Mouse (Mus musculus): ENCODE data around the gene Gipc1. TPM values are rescaled to one million over a fixed set of nuclear protein-coding genes. Genes with fewer than 3 reads are reported as not detected.

The Gipc1 gene
- polyA plus RNA-seq, 1 experiment, result 58.6 TPM

GRCm38 (mm10) chr8:83668010-83668916, 15.8 kb downstream of the Gipc1 start:
- H3K4me1 ChIP-seq (ENCODE audit: control insufficient read depth, insufficient read depth, low read length), result peaks cover 14% of the 10 kb centered on the region
- no peak overlapping the region for H3K4me3 ChIP-seq (replicated peaks; ENCODE audit: extremely low read depth, low read depth, low read length)
- peak; percentile 58 for DNase-seq
- WGBS, result 49% methylated on average over 80 of the region's 80 CpGs
- no peak for TF ChIP-seq POLR2A (IDR thresholded peaks at IDR 0.05; ENCODE audit: borderline replicate concordance, extremely low read depth, low read depth, low read length)
- TF ChIP-seq CTCF (IDR thresholded peaks at IDR 0.05; ENCODE audit: insufficient read depth, low read length), result peak; percentile 62

- Histone ChIP-seq H3K4me3 (replicated peaks; ENCODE audit: extremely low read depth, low read depth, low read length) (no peak overlapping the region), H3K4me1 (ENCODE audit: control insufficient read depth, insufficient read depth, low read length) (peaks cover 14% of the 10 kb centered on the region)
- DNase-seq, result no peak
- WGBS, result 79% methylated on average over 16 of the region's 16 CpGs
- TF ChIP-seq POLR2A (IDR thresholded peaks at IDR 0.05; ENCODE audit: borderline replicate concordance, extremely low read depth, low read depth, low read length) (no peak), CTCF (IDR thresholded peaks at IDR 0.05; ENCODE audit: insufficient read depth, low read length) (no peak)
These were observed 16.5 kb downstream of the Gipc1 start for GRCm38 (mm10) chr8:83669013-83669412.

DNA sequence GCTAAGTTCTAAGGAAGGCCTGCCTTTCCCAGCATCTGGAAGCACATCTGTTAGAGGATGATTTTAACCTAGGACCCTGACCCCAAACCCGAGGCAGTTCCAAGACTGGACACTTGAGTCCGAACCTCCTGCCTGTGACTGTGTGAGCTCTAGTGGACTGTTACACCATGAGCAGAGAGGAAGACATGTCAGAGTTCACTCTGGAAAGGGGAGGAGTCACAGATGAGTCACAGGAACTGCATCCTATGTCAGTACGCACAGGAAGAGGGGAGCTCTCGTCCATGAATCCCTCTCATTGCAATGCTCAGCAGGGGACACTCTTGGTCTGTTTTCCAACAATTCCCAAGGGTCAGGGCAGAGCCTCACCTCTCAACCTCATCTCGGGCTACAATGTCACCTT, 20.5 kb downstream of the Gipc1 start:
- H3K4me1 ChIP-seq (ENCODE audit: control insufficient read depth, insufficient read depth, low read length), result no peaks in the 10 kb centered on the region; the same call in 1 of the 2 replicates
- H3K4me3 ChIP-seq (replicated peaks; ENCODE audit: extremely low read depth, low read depth, low read length), result no peak overlapping the region
- WGBS, result 49% methylated on average over 5 of the region's 5 CpGs
- DNase-seq, result no peak
- TF ChIP-seq CTCF (IDR thresholded peaks at IDR 0.05; ENCODE audit: insufficient read depth, low read length) (no peak), POLR2A (IDR thresholded peaks at IDR 0.05; ENCODE audit: borderline replicate concordance, extremely low read depth, low read depth, low read length) (no peak)

DNA sequence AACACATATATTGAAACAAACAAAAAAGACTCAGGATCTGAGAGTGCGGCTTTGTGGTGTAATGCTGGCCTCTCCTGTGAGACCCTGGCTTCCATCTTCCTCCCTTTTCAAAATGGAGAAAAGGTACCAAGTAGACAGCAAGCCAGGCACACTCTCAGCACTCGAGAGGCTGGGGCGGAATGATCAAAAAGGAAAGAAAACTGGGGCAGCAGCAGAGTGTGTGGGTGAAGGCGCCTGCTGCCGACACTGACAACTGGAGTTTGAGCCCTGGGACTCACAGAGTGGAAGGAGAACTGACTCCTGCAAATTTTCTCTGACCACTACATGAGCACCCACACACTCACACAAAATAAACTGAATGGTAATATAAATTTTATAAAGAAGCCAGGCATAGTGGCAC, 22.0 kb downstream of the Gipc1 start:
- TF ChIP-seq POLR2A (IDR thresholded peaks at IDR 0.05; ENCODE audit: borderline replicate concordance, extremely low read depth, low read depth, low read length), result no peak
- TF ChIP-seq CTCF (IDR thresholded peaks at IDR 0.05; ENCODE audit: insufficient read depth, low read length), result no peak
- H3K4me3 ChIP-seq (replicated peaks; ENCODE audit: extremely low read depth, low read depth, low read length), result no peak overlapping the region
- no peaks in the 10 kb centered on the region for H3K4me1 ChIP-seq (ENCODE audit: control insufficient read depth, insufficient read depth, low read length)
- 88% methylated on average over 5 of the region's 5 CpGs for WGBS
- no peak for DNase-seq

GRCm38 (mm10) chr8:83679866-83680265, 27.4 kb downstream of the Gipc1 start:
- no peak for DNase-seq
- 92% methylated on average over 12 of the region's 12 CpGs for WGBS
- TF ChIP-seq POLR2A (IDR thresholded peaks at IDR 0.05; ENCODE audit: borderline replicate concordance, extremely low read depth, low read depth, low read length) (no peak), CTCF (IDR thresholded peaks at IDR 0.05; ENCODE audit: insufficient read depth, low read length) (no peak)
- Histone ChIP-seq H3K4me3 (replicated peaks; ENCODE audit: extremely low read depth, low read depth, low read length) (no peak overlapping the region), H3K4me1 (ENCODE audit: control insufficient read depth, insufficient read depth, low read length) (no peaks in the 10 kb centered on the region)

DNA sequence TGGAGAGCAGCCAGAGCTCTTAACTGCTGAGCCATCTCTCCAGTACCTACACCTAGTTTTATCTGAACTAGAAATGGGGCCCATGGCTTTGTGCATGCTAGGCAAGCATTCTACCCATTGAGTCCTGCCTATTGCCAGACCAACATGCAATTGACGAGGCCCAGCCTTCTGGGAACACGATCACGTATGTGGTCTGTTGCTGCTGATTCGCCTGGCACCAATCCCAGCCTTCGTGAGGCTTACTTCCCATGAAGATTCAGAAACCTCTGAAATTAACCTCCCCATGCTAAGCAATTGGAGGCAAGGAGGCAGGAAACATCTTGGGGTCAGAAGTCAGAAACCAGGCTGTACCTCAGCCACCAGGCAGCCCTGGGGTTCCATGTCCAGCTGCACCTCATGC, 28.1 kb downstream of the Gipc1 start:
- H3K4me1 ChIP-seq (ENCODE audit: control insufficient read depth, insufficient read depth, low read length), result no peaks in the 10 kb centered on the region
- no peak for DNase-seq
- H3K4me3 ChIP-seq (replicated peaks; ENCODE audit: extremely low read depth, low read depth, low read length), result no peak overlapping the region
- TF ChIP-seq CTCF (IDR thresholded peaks at IDR 0.05; ENCODE audit: insufficient read depth, low read length) (no peak), POLR2A (IDR thresholded peaks at IDR 0.05; ENCODE audit: borderline replicate concordance, extremely low read depth, low read depth, low read length) (no peak)
- WGBS, result 79% methylated on average over 5 of the region's 5 CpGs

DNA sequence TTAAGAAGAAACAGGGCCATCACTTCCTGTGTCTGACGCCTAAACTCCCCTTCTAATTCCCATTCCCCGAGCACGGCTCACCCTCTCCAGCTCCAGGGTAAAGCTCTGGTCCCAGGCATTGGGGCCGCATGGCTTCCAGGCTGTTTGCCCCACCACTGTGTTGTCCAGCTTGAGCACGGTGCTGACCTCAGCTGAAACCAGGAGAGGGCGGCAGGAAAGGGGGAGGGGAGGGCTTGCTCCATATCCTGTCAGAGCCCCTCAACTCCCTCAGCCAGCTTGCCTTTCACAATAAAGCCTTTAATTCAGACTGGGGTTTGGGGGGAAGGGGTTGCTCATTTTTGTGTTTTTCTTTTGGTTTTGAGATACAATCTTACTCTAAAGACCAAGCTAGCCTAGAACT, 28.6 kb downstream of the Gipc1 start:
- no peak for DNase-seq
- TF ChIP-seq POLR2A (IDR thresholded peaks at IDR 0.05; ENCODE audit: borderline replicate concordance, extremely low read depth, low read depth, low read length) (no peak), CTCF (IDR thresholded peaks at IDR 0.05; ENCODE audit: insufficient read depth, low read length) (no peak)
- 37% methylated on average over 6 of the region's 6 CpGs for WGBS
- no peaks in the 10 kb centered on the region for H3K4me1 ChIP-seq (ENCODE audit: control insufficient read depth, insufficient read depth, low read length)
- no peak overlapping the region for H3K4me3 ChIP-seq (replicated peaks; ENCODE audit: extremely low read depth, low read depth, low read length)

DNA sequence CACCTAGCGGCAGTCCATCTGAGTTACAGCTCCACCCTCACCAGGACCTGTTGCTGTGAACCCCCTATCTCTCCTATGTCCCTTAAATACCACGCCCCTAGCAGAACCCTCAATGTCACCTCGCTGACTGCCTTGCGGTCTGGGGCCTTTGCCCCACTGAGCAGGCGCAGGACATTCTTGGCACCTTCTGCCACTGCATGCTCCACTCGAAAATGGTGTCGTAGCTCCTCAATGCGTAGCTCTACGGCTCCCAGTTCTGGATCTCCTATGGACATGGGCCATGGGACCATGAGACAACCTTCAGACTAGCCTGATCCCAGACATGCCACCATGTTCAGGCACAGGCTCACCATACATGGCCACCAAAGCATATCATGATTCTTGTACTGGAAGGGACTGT, 32.0 kb downstream of the Gipc1 start:
- H3K4me3 ChIP-seq (replicated peaks; ENCODE audit: extremely low read depth, low read depth, low read length), result no peak overlapping the region

GRCm38 (mm10) chr8:83689264-83689663, 36.8 kb downstream of the Gipc1 start:
- TF ChIP-seq CTCF (IDR thresholded peaks at IDR 0.05; ENCODE audit: insufficient read depth, low read length) (no peak), POLR2A (IDR thresholded peaks at IDR 0.05; ENCODE audit: borderline replicate concordance, extremely low read depth, low read depth, low read length) (no peak)
- Histone ChIP-seq H3K4me1 (ENCODE audit: control insufficient read depth, insufficient read depth, low read length) (peaks cover 3% of the 10 kb centered on the region), H3K4me3 (replicated peaks; ENCODE audit: extremely low read depth, low read depth, low read length) (no peak overlapping the region)
- DNase-seq, result no peak
- 89% methylated on average over 6 of the region's 6 CpGs for WGBS

More for the DNA sequence above, 32.0 kb downstream of the Gipc1 start:
- 92% methylated on average over 9 of the region's 9 CpGs for WGBS
- TF ChIP-seq POLR2A (IDR thresholded peaks at IDR 0.05; ENCODE audit: borderline replicate concordance, extremely low read depth, low read depth, low read length) (no peak), CTCF (IDR thresholded peaks at IDR 0.05; ENCODE audit: insufficient read depth, low read length) (no peak)
- DNase-seq, result no peak
- no peaks in the 10 kb centered on the region for H3K4me1 ChIP-seq (ENCODE audit: control insufficient read depth, insufficient read depth, low read length)

All from lung, adult 2 months (tissue).